Comparison of ENCODE assay signal across 8 mouse cellular contexts in the genomic region with DNA sequence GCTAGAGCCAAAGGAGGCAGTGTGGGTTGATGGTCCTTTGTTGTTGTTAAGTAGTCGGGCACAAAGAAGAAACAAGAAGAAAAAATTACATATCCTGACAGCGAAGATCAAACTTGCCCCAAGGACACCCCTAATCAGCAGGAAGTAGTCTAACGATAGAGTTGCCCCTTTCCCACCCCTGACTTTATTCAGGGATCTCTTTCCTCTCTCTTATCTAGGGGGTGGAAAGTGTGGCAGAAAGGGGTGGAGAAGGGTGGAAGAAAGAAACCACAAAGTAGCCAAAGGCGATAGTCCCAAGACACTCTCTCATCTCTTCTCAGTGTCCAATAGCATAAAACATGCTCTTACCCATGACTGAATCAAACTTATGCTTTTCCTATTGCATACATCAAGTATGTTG. TPM values are rescaled to one million over a fixed set of nuclear protein-coding genes. Genes with fewer than 3 reads are reported as not detected.
DNase-seq lines count a peak whose midpoint lies in the region; ATAC-seq and TF ChIP-seq lines count a peak whose summit lies in the region.

No protein-coding gene starts in this region.

- no peak for TF ChIP-seq POLR2A in liver, adult 2 months (IDR thresholded peaks at IDR 0.05; ENCODE audit: extremely low read depth, insufficient read depth, low read length)

- H3K9ac ChIP-seq in liver, adult 2 months (ENCODE audit: low read depth, low read length), result peak overlapping the region; percentile 88
- H3K9ac ChIP-seq in embryonic facial prominence, embryonic 14.5 days (ENCODE audit: low read depth, low read length), result no peak overlapping the region
- peak overlapping the region; percentile 100 for H3K9ac ChIP-seq in intestine, postnatal 0 days (ENCODE audit: low read depth, low read length)
- peak overlapping the region; percentile 94 for H3K9ac ChIP-seq in neural tube, embryonic 13.5 days

- H3K79me2 ChIP-seq in liver, adult 2 months (ENCODE audit: control insufficient read depth, insufficient read depth, low read length), result peaks cover 39% of the 10 kb centered on the region

- no peaks in the 10 kb centered on the region for H3K27me3 ChIP-seq in liver, adult 2 months (ENCODE audit: control insufficient read depth, insufficient read depth, low read length)
- peaks cover 12% of the 10 kb centered on the region; the same call in 1 of the 2 replicates for H3K27me3 ChIP-seq in embryonic facial prominence, embryonic 14.5 days (replicated peaks; ENCODE audit: control insufficient read depth, insufficient read depth, low read length)
- no peaks in the 10 kb centered on the region for H3K27me3 ChIP-seq in intestine, postnatal 0 days (replicated peaks; ENCODE audit: control insufficient read depth, insufficient read depth, low read length)
- peaks cover 27% of the 10 kb centered on the region for H3K27me3 ChIP-seq in neural tube, embryonic 13.5 days

- TF ChIP-seq CTCF in liver, adult 2 months (IDR thresholded peaks at IDR 0.05; ENCODE audit: low read depth, low read length), result no peak
- no peak for TF ChIP-seq CTCF in intestine, postnatal 0 days (IDR thresholded peaks at IDR 0.05; ENCODE audit: low read depth)

- H3K36me3 ChIP-seq in liver, adult 2 months (ENCODE audit: control insufficient read depth, insufficient read depth, low read length), result no peaks in the 10 kb centered on the region
- H3K36me3 ChIP-seq in embryonic facial prominence, embryonic 14.5 days (ENCODE audit: control insufficient read depth, insufficient read depth, low read length), result no peaks in the 10 kb centered on the region
- H3K36me3 ChIP-seq in intestine, postnatal 0 days (ENCODE audit: control insufficient read depth, insufficient read depth), result no peaks in the 10 kb centered on the region
- no peaks in the 10 kb centered on the region for H3K36me3 ChIP-seq in neural tube, embryonic 13.5 days

- peak overlapping the region; percentile 78 for H3K4me3 ChIP-seq in liver, adult 2 months (ENCODE audit: insufficient read depth, low read depth, low read length)
- peak overlapping the region; percentile 94 for H3K4me3 ChIP-seq in embryonic facial prominence, embryonic 14.5 days (ENCODE audit: low read depth, low read length)
- H3K4me3 ChIP-seq in intestine, postnatal 0 days (ENCODE audit: low read depth, low read length), result peak overlapping the region; percentile 89
- peak overlapping the region; percentile 94; the same call in 1 of the 2 replicates for H3K4me3 ChIP-seq in neural tube, embryonic 13.5 days

- peak overlapping the region; percentile 90 for H3K27ac ChIP-seq in liver, adult 2 months (replicated peaks; ENCODE audit: insufficient read depth, low read depth, low read length)
- H3K27ac ChIP-seq in embryonic facial prominence, embryonic 14.5 days (replicated peaks; ENCODE audit: low read depth, low read length), result no peak overlapping the region
- H3K27ac ChIP-seq in intestine, postnatal 0 days (ENCODE audit: low read depth, low read length), result peak overlapping the region; percentile 99
- no peak overlapping the region for H3K27ac ChIP-seq in neural tube, embryonic 13.5 days (replicated peaks)

- no peaks in the 10 kb centered on the region for H3K9me3 ChIP-seq in embryonic facial prominence, embryonic 14.5 days (ENCODE audit: control insufficient read depth, low read length)
- H3K9me3 ChIP-seq in intestine, postnatal 0 days (ENCODE audit: control insufficient read depth), result no peaks in the 10 kb centered on the region
- H3K9me3 ChIP-seq in neural tube, embryonic 13.5 days, result no peaks in the 10 kb centered on the region

- WGBS in liver, adult 2 months, result 13% methylated on average over 4 of the region's 4 CpGs
- 56% methylated on average over 4 of the region's 4 CpGs for WGBS in embryonic facial prominence, embryonic 14.5 days
- 31% methylated on average over 4 of the region's 4 CpGs for WGBS in intestine, postnatal 0 days
- 76% methylated on average over 4 of the region's 4 CpGs for WGBS in neural tube, embryonic 13.5 days

- no peak for DNase-seq in liver, adult 2 months (ENCODE audit: extremely low read depth, low read depth, low spot score)
- no peak for DNase-seq in liver
- DNase-seq in embryonic facial prominence, embryonic 14.5 days (ENCODE audit: low spot score), result no peak
- no peak for DNase-seq in urinary bladder, postnatal 25 days (ENCODE audit: low spot score)
- DNase-seq in cerebellum, postnatal 4 days (ENCODE audit: low spot score in 2 of 2), result no peak
- DNase-seq in frontal cortex, postnatal 10 days (ENCODE audit: low spot score in 2 of 2), result no peak

- H3K4me1 ChIP-seq in liver, adult 2 months (ENCODE audit: control insufficient read depth, insufficient read depth, low read length), result peaks cover 31% of the 10 kb centered on the region
- H3K4me1 ChIP-seq in embryonic facial prominence, embryonic 14.5 days (ENCODE audit: control insufficient read depth, insufficient read depth, low read length), result peaks cover 13% of the 10 kb centered on the region
- H3K4me1 ChIP-seq in intestine, postnatal 0 days (replicated peaks; ENCODE audit: control insufficient read depth, insufficient read depth, low read length), result no peaks in the 10 kb centered on the region
- H3K4me1 ChIP-seq in neural tube, embryonic 13.5 days (replicated peaks), result peaks cover 32% of the 10 kb centered on the region

- H3K4me2 ChIP-seq in embryonic facial prominence, embryonic 14.5 days (ENCODE audit: low read depth, low read length), result peak overlapping the region; percentile 54
- H3K4me2 ChIP-seq in intestine, postnatal 0 days (replicated peaks; ENCODE audit: low read depth), result peak overlapping the region; percentile 83
- H3K4me2 ChIP-seq in neural tube, embryonic 13.5 days, result peak overlapping the region; percentile 68

- ATAC-seq in embryonic facial prominence, embryonic 14.5 days (ENCODE audit: low read depth), result no peak
- ATAC-seq in intestine, postnatal 0 days, result no peak
- ATAC-seq in neural tube, embryonic 13.5 days (ENCODE audit: low read depth), result no peak

RNA-seq across cellular contexts. Expression of a gene that starts 1.9 kb away (rescaled TPM):
- 64.2 and 77.9 TPM in 2 replicates for total RNA-seq in liver, adult 2 months (2014; rRNA removed)
- 25.8 and 28.2 TPM in 2 replicates for polyA plus RNA-seq in liver, adult 2 months (2012; rRNA removed)
- polyA plus RNA-seq in embryonic facial prominence, embryonic 14.5 days (2014; fragmentation: Nextera tagmentation; extraction: Ambion mirVana), result 29.7 and 31.7 TPM in 2 replicates
- 110 and 112 TPM in 2 replicates for polyA plus RNA-seq in intestine, postnatal 0 days (2015; fragmentation: Nextera tagmentation; extraction: Ambion mirVana)
- polyA plus RNA-seq in neural tube, embryonic 13.5 days (2015; fragmentation: Nextera tagmentation; extraction: Ambion mirVana), result 31.5 and 39.6 TPM in 2 replicates

Comparison
In these comparisons a context has a peak if more than half of its experiments do, and no peak if none do; other contexts are left out.
1. H3K27ac ChIP-seq: peak in liver, adult 2 months (single experiment) and intestine, postnatal 0 days (single experiment); none in embryonic facial prominence, embryonic 14.5 days (single experiment) and neural tube, embryonic 13.5 days (single experiment).
2. Peak in every context shown above with its lines, with median percentiles within 50 percentile points of each other: H3K4me3 ChIP-seq and H3K4me2 ChIP-seq.